Mouse (Mus musculus) left cerebral cortex, postnatal 36 days (tissue): Measurements from ENCODE around the gene Gm49345. TPM values are rescaled to one million over a fixed set of nuclear protein-coding genes. Genes with fewer than 3 reads are reported as not detected.
A peak's percentile ranks its signal among the peaks of the same experiment; 100 is the strongest.
"Not testable (repeated sequence)": the region's sequence is repeated elsewhere in the genome, so short reads cannot be mapped to it uniquely, and the experiment has no call there.

ENCODE experiments used
- DNase-seq, 2 experiments: peaks; one replicate each; pipeline ENCODE4 v3.0.0; 2021 to 2022; ENCODE audit warnings: low spot score in 2 of 2, mixed read lengths in 1 of 2
- intact Hi-C: fragments of 180-260 bp; cut with DNase I; formaldehyde crosslinking; loops from one replicate; pipeline ENCODE4 v1.15.1; 2025
- total RNA-seq, 2 experiments: library from RNA; stranded (reverse); gene quantifications; 2 replicates each; pipeline ENCODE4 v1.2.3; 2021

Gm49345 gene
- total RNA-seq: 1 to 10 TPM in 1 of 2 experiments, under 1 TPM in 1; 0.82 to 2.1 TPM

- intact Hi-C loops: loop anchor here (1.0 to 5.0 kb wide), 5 partner anchors 28 to 207 kb away; partner anchors contain the start of genes Zfp729b and Zfp748
- DNase-seq: peak; percentile 82 to 87
These were observed at the start of gene Gm49345, which contains the start of gene Zfp729a for GRCm38 (mm10) chr13:67637294-67638007. TSS of gene Gm49345 (minus strand) at chr13:67637769. TSS of gene Zfp729a (minus strand) at chr13:67637791.

GRCm38 (mm10) chr13:67686971-67687370 lies 49.4 kb upstream of the Gm49345 start, which contains the start of gene Zfp738:
TSS of gene Zfp738 (minus strand) at chr13:67687071.
- intact Hi-C loops: no loop called here
- DNase-seq: no peak

GRCm38 (mm10) chr13:67683841-67684240 lies 46.3 kb upstream of the Gm49345 start:
- intact Hi-C loops: loop anchor here (1.0 kb wide), 2 partner anchors 40 to 47 kb away; partner anchors contain the start of genes Gm49345 and Zfp729a
- not testable (repeated sequence) for DNase-seq

- peak; percentile 89 for DNase-seq
- intact Hi-C loops: loop anchor here (1.0 kb wide), 2 partner anchors 41 to 46 kb away; partner anchors contain the start of genes Gm49345 and Zfp729a
These were observed 45.6 kb upstream of the Gm49345 start for GRCm38 (mm10) chr13:67682959-67683735.

GRCm38 (mm10) chr13:67674902-67675301 lies 37.3 kb upstream of the Gm49345 start:
- intact Hi-C loops: no loop called here

GRCm38 (mm10) chr13:67652496-67652895 lies 14.9 kb upstream of the Gm49345 start:
- intact Hi-C loops: no loop called here
- DNase-seq: no peak

More at GRCm38 (mm10) chr13:67674902-67675301, 37.3 kb upstream of the Gm49345 start:
- no peak for DNase-seq

- intact Hi-C loops: no loop called here
- DNase-seq: no peak
These were observed 27.5 kb downstream of the Gm49345 start for GRCm38 (mm10) chr13:67610108-67610507.

- intact Hi-C loops: loop anchor here (1.0 kb wide), 1 partner anchor 28 kb away; the partner anchor contains the start of genes Gm49345 and Zfp729a
- peak; percentile 87 to 92 for DNase-seq
These were observed 28.3 kb downstream of the Gm49345 start, which contains the start of gene Zfp729b for GRCm38 (mm10) chr13:67609066-67609876. TSS of gene Zfp729b (minus strand) at chr13:67609707.

- intact Hi-C loops: no loop called here
- DNase-seq: no peak
These were observed 64.9 kb downstream of the Gm49345 start for GRCm38 (mm10) chr13:67572591-67573189.

- intact Hi-C loops: loop anchor here (2.0 to 5.0 kb wide), 2 partner anchors 27 to 84 kb away; partner anchors contain the start of genes Gm26965, Gm49345, Zfp729a and Zfp87
- no peak for DNase-seq
These were observed 83.8 kb downstream of the Gm49345 start, which contains the start of gene Zfp748 for GRCm38 (mm10) chr13:67553730-67554129. TSS of gene Zfp748 (minus strand) at chr13:67553830.

- intact Hi-C loops: loop anchor here (2.0 to 5.0 kb wide), 2 partner anchors 26 to 85 kb away; partner anchors contain the start of genes Gm26965, Gm49345, Zfp729a and Zfp87
- peak; percentile 88 to 93 for DNase-seq
These were observed 84.8 kb downstream of the Gm49345 start for GRCm38 (mm10) chr13:67552505-67553346.

- no peak for DNase-seq
- intact Hi-C loops: no loop called here
These were observed 91.6 kb downstream of the Gm49345 start for GRCm38 (mm10) chr13:67545941-67546340.

Other genes starting within 250 kb of the Gm49345 start
- gene Zfp429, start 237.9 kb downstream of the Gm49345 start, total RNA-seq: 1 to 10 TPM; 3.2 to 3.7 TPM
- gene Zfp459, start 216.4 kb downstream of the Gm49345 start, total RNA-seq: 1 to 10 TPM; 6.0 to 6.5 TPM
- 10 to 100 TPM; 12.6 TPM for gene Zfp874a, start 186.1 kb downstream of the Gm49345 start, total RNA-seq
- 10 to 100 TPM; 15.5 to 17.5 TPM for gene Zfp874b, start 153.5 kb downstream of the Gm49345 start, total RNA-seq
- gene Zfp58, start 137.2 kb downstream of the Gm49345 start, total RNA-seq: 1 to 10 TPM; 7.2 to 7.7 TPM
- gene Gm26965, start 111.6 kb downstream of the Gm49345 start, total RNA-seq: 1 to 10 TPM in 1 of 2 experiments, not detected in 1; 1.8 TPM
- gene Zfp87, start 111.6 kb downstream of the Gm49345 start, total RNA-seq: 10 to 100 TPM; 21.8 to 22.2 TPM
- gene Zfp748, start 83.9 kb downstream of the Gm49345 start, total RNA-seq: 10 to 100 TPM in 1 of 2 experiments, 1 to 10 TPM in 1; 8.8 to 10.6 TPM
- gene Zfp729b, start 28.1 kb downstream of the Gm49345 start, total RNA-seq: 1 to 10 TPM; 7.6 to 9.7 TPM
- 1 to 10 TPM; 7.5 to 10.0 TPM for gene Zfp729a, start within 50 bp of the Gm49345 start, total RNA-seq
- 10 to 100 TPM; 22.0 to 28.2 TPM for gene Zfp738, start 49.3 kb upstream of the Gm49345 start, total RNA-seq
- gene Zfp65, start 91.4 kb upstream of the Gm49345 start, total RNA-seq: 10 to 100 TPM; 10.9 to 14.9 TPM
- gene Zfp85, start 117.5 kb upstream of the Gm49345 start, total RNA-seq: 1 to 10 TPM; 6.3 to 6.5 TPM
- gene Zfp493, start 141.9 kb upstream of the Gm49345 start, total RNA-seq: 1 to 10 TPM; 3.1 to 3.7 TPM
- 1 to 10 TPM; 5.7 to 7.8 TPM for gene Zfp273, start 176.0 kb upstream of the Gm49345 start, total RNA-seq
- 10 to 100 TPM; 11.0 to 14.3 TPM for gene Gm10037, start 193.3 kb upstream of the Gm49345 start, total RNA-seq
- gene BC048507, start 225.6 kb upstream of the Gm49345 start, total RNA-seq: not detected